Mouse (Mus musculus) intestine, embryonic 16.5 days (tissue): ENCODE measurements around the gene Edem2. TPM values are rescaled to one million over a fixed set of nuclear protein-coding genes. Genes with fewer than 3 reads are reported as not detected.

Experiments used
- ATAC-seq: fragments of 200-750 bp; cut with Nextera tagmentation; 2 replicates; pipeline ENCODE4 v1.8.0; 2017; ENCODE audit warnings: moderate TSS enrichment, moderate library complexity
- H3K27ac ChIP-seq: fragments of 300-500 bp; sonication (generic); 2 replicates; pipeline ENCODE4 v1.5.1; 2014; ENCODE audit warnings: mild to moderate bottlenecking, low read length
- H3K27me3 ChIP-seq: fragments of 300-500 bp; sonication (generic); replicated peaks from 2 replicates; pipeline ENCODE4 v1.6.1; 2014; ENCODE audit warnings: low read length, control low read depth, mixed read lengths; ENCODE audit not compliant: control insufficient read depth, insufficient read depth
- H3K36me3 ChIP-seq: fragments of 300-500 bp; sonication (generic); 2 replicates; pipeline ENCODE4 v1.6.1; 2014; ENCODE audit warnings: low read length, control low read depth; ENCODE audit not compliant: control insufficient read depth, insufficient read depth
- H3K4me1 ChIP-seq: fragments of 300-500 bp; sonication (generic); 2 replicates; pipeline ENCODE4 v1.6.1; 2014; ENCODE audit warnings: low read length, control low read depth, mixed read lengths; ENCODE audit not compliant: control insufficient read depth, insufficient read depth
- H3K4me2 ChIP-seq: fragments of 300-500 bp; sonication (generic); 2 replicates; pipeline ENCODE4 v1.6.1; 2014; ENCODE audit warnings: low read depth, low read length, control low read depth
- H3K4me3 ChIP-seq: fragments of 300-500 bp; sonication (generic); 2 replicates; pipeline ENCODE4 v1.5.1; 2014; ENCODE audit warnings: mild to moderate bottlenecking, low read length
- H3K9ac ChIP-seq: fragments of 300-500 bp; sonication (generic); 2 replicates; pipeline ENCODE4 v1.6.1; 2014; ENCODE audit warnings: low read depth, low read length
- H3K9me3 ChIP-seq: fragments of 300-500 bp; sonication (generic); 2 replicates; pipeline ENCODE4 v1.6.1; 2016; ENCODE audit warnings: low read length, control low read depth; ENCODE audit not compliant: control insufficient read depth
- WGBS: fragments of 180-500 bp; shearing (Covaris S2); extraction: QIAGEN DNeasy Blood & Tissue Kit; methylation state at CpG from one replicate; pipeline ENCODE4 v1.1.7; 2014; 5-methylcytosine and 5-hydroxymethylcytosine counted together
- polyA plus RNA-seq: library from polyadenylated mRNA; unstranded; fragments of >200 nt; fragmentation: Nextera tagmentation; extraction: Ambion mirVana; gene quantifications from 2 replicates; pipeline ENCODE4 v1.2.1, GENCODE M21; 2015

Gene Edem2
- polyA plus RNA-seq, 1 experiment from 2014 or later, result 85.7 TPM

DNA sequence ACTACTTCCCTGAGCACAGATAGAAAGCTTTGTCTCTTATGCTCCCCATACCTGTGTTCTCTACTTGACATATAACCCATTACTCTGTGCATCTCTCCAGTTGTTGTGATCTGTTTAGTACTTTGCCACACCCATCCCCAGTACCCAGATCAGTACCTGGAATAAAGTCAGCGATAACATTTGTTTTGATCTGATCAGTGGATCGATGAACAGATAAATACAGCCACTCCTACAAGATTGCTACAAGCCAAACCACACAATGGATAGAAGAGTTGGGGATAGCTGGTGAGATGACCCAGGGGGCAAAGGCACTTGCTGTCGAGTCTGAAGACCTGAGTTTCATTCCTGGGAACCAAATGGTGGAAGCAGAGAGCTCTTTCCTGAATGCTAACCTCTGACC, 34.0 kb downstream of the Edem2 start:
- Histone ChIP-seq H3K36me3 (no peaks in the 10 kb centered on the region), H3K4me3 (no peak overlapping the region), H3K9me3 (no peaks in the 10 kb centered on the region), H3K4me1 (peaks cover 11% of the 10 kb centered on the region), H3K27ac (no peak overlapping the region), H3K4me2 (no peak overlapping the region), H3K9ac (no peak overlapping the region), H3K27me3 (no peaks in the 10 kb centered on the region)
- ATAC-seq, result no peak
- WGBS, result 72% methylated on average over 3 of the region's 3 CpGs

DNA sequence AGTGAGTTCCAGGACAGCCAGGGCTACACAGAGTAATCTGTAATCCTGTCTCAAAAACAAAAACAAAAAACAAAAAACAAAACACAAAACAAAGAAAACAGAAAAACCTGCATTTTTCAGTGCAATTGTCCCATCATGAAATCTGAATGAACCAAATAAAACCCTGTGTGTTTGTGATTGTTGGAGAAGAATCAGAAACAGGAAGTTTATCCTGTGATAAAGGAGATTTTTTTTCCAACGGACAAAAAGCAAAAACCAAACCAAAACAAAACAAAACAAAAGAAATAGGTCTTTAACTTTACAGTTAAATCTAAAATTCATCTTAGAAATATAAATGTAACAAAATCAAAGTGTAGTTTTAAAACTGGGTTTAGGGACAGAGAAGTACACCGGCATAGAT, 34.7 kb downstream of the Edem2 start:
- no peak overlapping the region for H3K27ac ChIP-seq
- ATAC-seq, result no peak
- no peak overlapping the region for H3K4me2 ChIP-seq
- peaks cover 13% of the 10 kb centered on the region for H3K4me1 ChIP-seq
- 64% methylated on average over 2 of the region's 2 CpGs for WGBS
- no peak overlapping the region for H3K4me3 ChIP-seq
- H3K27me3 ChIP-seq, result no peaks in the 10 kb centered on the region
- no peak overlapping the region for H3K9ac ChIP-seq
- no peaks in the 10 kb centered on the region for H3K36me3 ChIP-seq
- H3K9me3 ChIP-seq, result no peaks in the 10 kb centered on the region

DNA sequence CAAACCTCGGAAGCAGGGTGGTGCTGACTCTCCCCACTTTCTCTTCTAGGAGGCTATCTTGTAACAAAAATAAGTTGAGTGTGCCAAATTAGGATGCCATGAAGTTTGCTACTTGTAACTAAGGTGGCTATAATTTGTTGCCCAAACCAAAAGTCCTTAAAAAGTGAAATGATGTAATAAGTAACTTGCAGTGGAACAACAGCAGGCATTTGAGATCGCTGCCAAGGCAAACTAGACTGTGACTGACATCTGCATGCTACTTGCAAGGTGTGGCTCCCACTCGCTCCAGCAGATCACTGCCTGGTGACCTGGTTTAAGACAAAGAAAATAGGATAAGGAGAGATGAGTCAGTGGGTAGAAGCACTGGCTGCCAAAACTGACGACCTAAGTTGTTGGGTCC, 36.1 kb downstream of the Edem2 start:
- Histone ChIP-seq H3K4me3 (no peak overlapping the region), H3K4me2 (no peak overlapping the region), H3K9me3 (no peaks in the 10 kb centered on the region), H3K27ac (no peak overlapping the region), H3K9ac (no peak overlapping the region), H3K27me3 (no peaks in the 10 kb centered on the region), H3K4me1 (peaks cover 13% of the 10 kb centered on the region), H3K36me3 (no peaks in the 10 kb centered on the region)
- ATAC-seq, result no peak
- WGBS, result 84% methylated on average over 4 of the region's 4 CpGs

DNA sequence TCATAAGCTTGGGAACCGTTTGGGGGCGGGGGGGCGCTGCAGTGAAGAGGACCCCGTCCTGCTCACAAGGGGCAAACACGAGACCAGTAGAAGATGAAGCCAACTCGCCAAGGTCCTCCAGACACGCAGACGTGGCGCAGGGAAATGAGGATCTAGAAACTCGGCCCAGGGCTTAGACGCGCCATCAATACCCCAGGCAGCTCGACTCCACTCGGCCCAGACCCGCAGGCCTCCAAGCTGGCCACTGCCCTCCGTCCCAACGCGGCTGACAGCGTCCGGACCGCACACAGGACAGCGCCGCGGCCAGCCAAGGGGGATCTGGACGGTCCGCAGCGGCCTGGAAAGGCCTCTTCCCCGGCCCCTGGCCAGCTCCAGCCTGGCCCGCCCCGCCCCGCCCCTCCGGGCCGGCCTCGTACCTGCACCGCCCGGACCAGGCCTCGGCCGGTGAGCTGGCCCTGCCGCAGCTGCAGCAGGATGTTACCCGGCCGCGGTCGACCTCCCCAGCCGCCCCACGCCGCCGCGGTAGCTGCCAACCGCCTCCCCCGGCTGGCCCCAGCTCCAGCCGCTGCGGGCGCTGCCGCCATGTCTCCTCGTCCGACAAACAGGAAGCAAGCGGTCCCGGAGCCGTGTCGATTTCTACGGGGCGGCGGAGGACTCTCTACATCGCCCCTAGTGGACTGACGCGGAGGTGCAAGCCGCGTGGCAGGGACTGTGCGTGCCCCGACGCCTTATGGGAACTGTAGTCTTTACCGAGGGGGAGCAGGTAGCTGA, 37.4 kb downstream of the Edem2 start, which contains the start of gene Trpc4ap:
Gene Trpc4ap (minus strand): TSS at position 662 of the 771 bp plus-strand sequence.
- ATAC-seq, result peak; percentile 97
- Histone ChIP-seq H3K9ac (peak within 1 kb of the TSS; percentile 97), H3K27ac (peak within 1 kb of the TSS; percentile 90), H3K9me3 (no peaks in the 10 kb centered on the region), H3K27me3 (no peaks in the 10 kb centered on the region), H3K4me1 (peaks cover 13% of the 10 kb centered on the region), H3K4me3 (peak within 1 kb of the TSS; percentile 99), H3K4me2 (peak within 1 kb of the TSS; percentile 84), H3K36me3 (no peaks in the 10 kb centered on the region)
- WGBS, result under 1% methylated on average over 71 of the region's 72 CpGs

DNA sequence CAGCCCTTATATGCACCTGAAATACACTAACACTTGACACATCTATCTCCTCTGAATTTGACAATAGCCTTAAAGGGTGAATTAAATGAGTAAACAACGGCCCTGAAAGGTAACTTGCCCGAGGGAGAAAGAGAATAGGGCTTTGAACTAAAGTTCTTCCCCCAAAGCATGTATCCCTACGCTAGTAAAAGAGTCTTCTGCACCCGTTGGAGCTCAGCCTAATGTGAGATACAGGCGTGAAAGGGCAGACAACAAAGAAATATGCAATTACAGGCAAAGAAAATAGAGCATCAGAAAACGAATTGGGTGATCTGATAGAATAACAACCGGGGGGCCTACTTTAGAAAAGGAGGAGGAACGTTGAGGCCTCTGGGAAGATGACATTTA, 37.9 kb downstream of the Edem2 start:
- Histone ChIP-seq H3K9me3 (no peaks in the 10 kb centered on the region), H3K4me3 (peak overlapping the region; percentile 99), H3K36me3 (no peaks in the 10 kb centered on the region), H3K27me3 (no peaks in the 10 kb centered on the region), H3K9ac (peak overlapping the region; percentile 97), H3K4me2 (peak overlapping the region; percentile 84), H3K4me1 (peaks cover 13% of the 10 kb centered on the region), H3K27ac (peak overlapping the region; percentile 90; the same call in 1 of the 2 replicates)
- 2% methylated on average over 8 of the region's 8 CpGs for WGBS
- no peak for ATAC-seq

DNA sequence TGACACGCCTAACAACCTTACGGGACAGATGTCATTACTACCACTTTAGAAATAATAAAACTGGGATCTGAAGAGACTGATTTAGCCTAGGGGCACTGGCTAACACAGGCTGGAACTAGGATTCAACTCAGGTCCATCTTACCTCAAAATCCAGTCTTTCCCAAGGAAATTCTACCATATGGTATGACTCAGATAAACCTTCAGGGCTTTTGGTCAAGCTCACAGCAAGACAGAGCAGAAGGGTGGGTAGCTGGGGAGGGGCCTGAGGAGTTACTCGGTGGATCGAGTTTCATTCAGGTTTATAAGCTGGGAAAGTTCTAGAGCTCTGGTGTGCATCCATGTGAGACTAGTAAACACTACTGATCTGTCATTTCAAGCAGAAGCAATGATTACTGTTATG, 40.1 kb downstream of the Edem2 start:
- H3K9me3 ChIP-seq, result no peaks in the 10 kb centered on the region
- H3K4me3 ChIP-seq, result no peak overlapping the region
- H3K27ac ChIP-seq, result no peak overlapping the region
- no peaks in the 10 kb centered on the region for H3K36me3 ChIP-seq
- no peak overlapping the region for H3K9ac ChIP-seq
- H3K4me1 ChIP-seq, result peaks cover 13% of the 10 kb centered on the region
- H3K4me2 ChIP-seq, result no peak overlapping the region
- WGBS, result 69% methylated on average over 4 of the region's 4 CpGs
- ATAC-seq, result no peak
- no peaks in the 10 kb centered on the region for H3K27me3 ChIP-seq

DNA sequence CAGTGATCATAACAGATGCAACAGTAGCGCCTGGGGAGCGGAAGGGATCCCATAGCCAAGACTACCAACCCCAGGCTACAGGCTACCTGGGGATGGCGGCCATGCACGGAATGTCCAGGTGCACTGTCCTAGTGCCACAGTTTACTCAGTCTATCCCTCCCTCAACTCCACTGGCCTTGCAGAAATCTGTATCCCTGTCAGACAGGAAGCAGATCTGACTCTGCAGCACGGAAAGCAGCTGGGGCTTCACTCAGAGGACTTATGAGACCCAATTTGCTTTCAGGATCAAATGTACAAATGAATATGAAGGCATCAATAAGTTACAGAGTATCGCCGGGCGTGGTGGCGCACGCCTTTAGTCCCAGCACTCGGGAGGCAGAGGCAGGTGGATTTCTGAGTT, 41.5 kb downstream of the Edem2 start:
- ATAC-seq, result no peak
- Histone ChIP-seq H3K36me3 (no peaks in the 10 kb centered on the region), H3K9ac (no peak overlapping the region), H3K9me3 (no peaks in the 10 kb centered on the region), H3K4me3 (no peak overlapping the region), H3K4me1 (peaks cover 13% of the 10 kb centered on the region), H3K27ac (no peak overlapping the region), H3K4me2 (no peak overlapping the region), H3K27me3 (no peaks in the 10 kb centered on the region)
- 93% methylated on average over 11 of the region's 11 CpGs for WGBS

DNA sequence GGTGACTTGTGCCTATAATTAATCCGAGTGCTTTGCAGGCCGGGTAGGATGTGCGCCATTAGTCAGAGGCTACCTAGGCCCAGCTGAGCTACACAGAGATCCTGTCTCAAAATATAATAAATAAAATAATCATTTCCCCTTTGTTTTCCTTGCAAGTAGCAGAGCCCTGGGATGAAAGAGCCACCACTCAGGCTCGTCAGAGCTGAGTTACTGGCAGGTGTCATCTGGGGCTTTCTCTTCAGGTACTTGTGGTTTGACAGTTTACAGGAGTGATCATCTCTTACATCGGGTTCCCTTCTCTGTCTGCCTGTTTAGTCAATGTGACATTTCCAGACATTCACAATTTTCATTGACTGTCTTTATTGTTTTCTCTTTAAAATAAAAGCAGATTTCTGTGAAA, 42.7 kb downstream of the Edem2 start:
- 79% methylated on average over 5 of the region's 5 CpGs for whole genome bisulfite sequencing
- H3K27me3 ChIP-seq, result no peaks in the 10 kb centered on the region
- H3K27ac ChIP-seq, result no peak overlapping the region
- no peaks in the 10 kb centered on the region for H3K36me3 ChIP-seq
- H3K4me2 ChIP-seq, result no peak overlapping the region
- ATAC-seq, result no peak
- no peak overlapping the region for H3K9ac ChIP-seq
- no peak overlapping the region for H3K4me3 ChIP-seq
- H3K4me1 ChIP-seq, result peaks cover 13% of the 10 kb centered on the region
- no peaks in the 10 kb centered on the region for H3K9me3 ChIP-seq

DNA sequence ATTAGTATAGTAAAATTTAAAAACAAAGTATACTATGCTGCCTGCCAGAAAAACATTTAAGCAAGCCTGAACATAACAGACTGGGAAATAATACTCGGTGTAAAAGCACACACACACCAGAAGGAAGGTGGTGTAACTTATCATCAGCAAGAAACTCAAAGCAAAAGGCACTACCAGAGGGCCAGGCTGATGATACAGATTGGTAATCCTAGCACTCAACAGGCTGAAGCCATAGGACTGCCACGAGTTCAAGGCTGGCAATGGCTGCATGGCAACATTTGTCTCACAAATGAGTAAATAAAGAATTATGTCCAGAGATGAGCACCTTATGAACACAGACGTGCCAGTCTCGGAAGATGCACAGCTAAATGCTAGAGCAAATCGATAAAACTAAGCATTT, 45.5 kb downstream of the Edem2 start:
- no peaks in the 10 kb centered on the region for H3K4me1 ChIP-seq
- H3K27ac ChIP-seq, result no peak overlapping the region
- ATAC-seq, result no peak
- no peaks in the 10 kb centered on the region for H3K36me3 ChIP-seq
- no peak overlapping the region for H3K4me3 ChIP-seq
- no peak overlapping the region for H3K4me2 ChIP-seq
- H3K27me3 ChIP-seq, result no peaks in the 10 kb centered on the region
- H3K9ac ChIP-seq, result no peak overlapping the region
- 93% methylated on average over 5 of the region's 5 CpGs for WGBS
- H3K9me3 ChIP-seq, result no peaks in the 10 kb centered on the region

DNA sequence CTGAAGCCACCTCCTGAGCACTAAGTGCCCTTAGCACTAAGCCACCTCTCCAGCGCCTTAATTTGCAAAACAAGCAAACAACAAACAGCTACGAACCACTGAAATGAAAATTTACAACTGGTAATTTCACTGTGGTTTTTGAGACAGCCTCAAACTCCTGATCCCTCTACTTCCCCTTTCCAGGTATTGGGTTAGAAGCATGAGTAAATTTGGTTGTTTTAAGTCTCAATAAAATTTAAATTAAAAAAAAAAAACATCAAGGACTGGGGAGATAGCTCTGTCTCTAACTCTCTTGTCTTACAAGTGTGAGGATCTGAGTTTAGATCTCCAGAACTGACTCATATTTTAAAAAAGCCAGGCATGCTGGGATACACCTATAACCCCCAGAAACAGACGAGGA, 46.1 kb downstream of the Edem2 start:
- no peaks in the 10 kb centered on the region for H3K36me3 ChIP-seq
- no peak overlapping the region for H3K27ac ChIP-seq
- no peak overlapping the region for H3K4me2 ChIP-seq
- H3K4me1 ChIP-seq, result no peaks in the 10 kb centered on the region
- no peak overlapping the region for H3K4me3 ChIP-seq
- no peaks in the 10 kb centered on the region for H3K27me3 ChIP-seq
- WGBS, result 62% methylated on average over 3 of the region's 3 CpGs
- no peak for ATAC-seq
- no peaks in the 10 kb centered on the region for H3K9me3 ChIP-seq
- H3K9ac ChIP-seq, result no peak overlapping the region
